Mouse (Mus musculus): ENCODE measurements at regions not wholly inside any gene's neighbourhood (a gene's known extent, or its start where the extent isn't known, plus 50 kb on each side); places are given as distances from the start of the nearest gene placed in this dataset.

GRCm38 (mm10) chr2:117877816-117878215, 233.9 kb upstream of the Thbs1 start:
- TF ChIP-seq CTCF (IDR thresholded peaks at IDR 0.05): no peak
- no peak for TF ChIP-seq POLR2A (IDR thresholded peaks at IDR 0.05; ENCODE audit: insufficient read depth, low read depth, low read length)
